Mouse (Mus musculus): ENCODE measurements around the gene Kif7.
A peak's percentile ranks its signal among the peaks of the same experiment; 100 is the strongest.

The Kif7 gene

DNA sequence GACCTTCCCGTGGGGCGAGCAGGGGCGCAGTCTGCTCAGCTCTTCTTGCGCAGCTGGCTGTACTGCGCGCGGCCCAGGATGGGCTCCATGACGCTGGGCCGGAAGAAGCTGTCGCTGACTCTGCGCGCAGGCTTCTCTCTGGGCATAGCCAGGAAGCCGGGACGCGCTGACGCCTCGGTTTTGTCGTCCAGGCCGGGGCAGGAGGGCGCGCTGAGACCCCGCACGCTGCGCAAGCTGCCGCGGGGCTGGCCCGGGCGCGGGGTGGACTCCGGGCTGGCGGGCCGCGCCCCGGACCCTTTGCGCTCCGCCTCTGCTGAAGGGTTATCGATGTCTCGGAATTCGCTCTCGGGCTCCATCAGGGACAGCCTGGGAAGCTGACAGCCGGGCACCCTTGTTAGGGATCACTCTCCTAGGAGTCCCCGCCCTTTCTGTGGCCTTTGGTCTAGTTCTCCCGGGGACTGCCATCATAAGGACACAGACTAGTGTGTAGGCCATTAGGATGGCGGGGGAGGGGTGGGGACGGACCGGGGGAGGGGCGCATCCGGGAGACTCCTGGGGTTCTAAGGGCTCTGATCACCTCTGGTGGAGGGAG, 6.0 kb upstream of the Kif7 start:
- DNase-seq, result no peak

GRCm38 (mm10) chr7:79710831-79711230, 4.7 kb downstream of the Kif7 start:
- peak; percentile 30 for DNase-seq

GRCm38 (mm10) chr7:79710130-79710607, 5.4 kb downstream of the Kif7 start:
- peak; percentile 70 for DNase-seq

GRCm38 (mm10) chr7:79705210-79705609, 10.3 kb downstream of the Kif7 start:
- DNase-seq, result no peak

- no peak for DNase-seq
Observed at GRCm38 (mm10) chr7:79702755-79703154, 12.8 kb downstream of the Kif7 start.

GRCm38 (mm10) chr7:79696495-79696894, 19.0 kb downstream of the Kif7 start:
- no peak for DNase-seq

- no peak for DNase-seq
Observed at GRCm38 (mm10) chr7:79680231-79680630, 35.3 kb downstream of the Kif7 start.

DNA sequence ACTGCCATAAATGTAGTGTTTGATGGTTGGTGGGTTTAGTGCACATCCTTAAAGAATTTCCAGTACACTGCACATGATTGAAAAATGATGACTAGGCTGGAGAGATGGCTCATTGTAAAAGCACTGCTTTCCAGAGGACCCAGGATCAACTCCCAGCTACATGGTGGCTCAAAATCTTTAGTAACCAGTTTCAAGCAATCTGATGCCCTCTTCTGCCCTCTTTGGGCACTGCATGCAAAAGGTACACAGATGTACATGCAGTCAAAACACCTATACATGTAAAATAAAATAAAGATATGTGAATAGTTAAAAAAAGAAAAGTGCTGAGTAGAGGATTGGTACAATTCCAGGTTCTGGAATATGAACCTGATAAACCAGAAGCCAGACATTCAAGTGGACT, 36.3 kb downstream of the Kif7 start:
- DNase-seq, result no peak

GRCm38 (mm10) chr7:79670900-79671604, 44.5 kb downstream of the Kif7 start:
- DNase-seq, result no peak

GRCm38 (mm10) chr7:79666690-79667089, 48.8 kb downstream of the Kif7 start:
- no peak for DNase-seq

- DNase-seq, result no peak
Observed at GRCm38 (mm10) chr7:79661253-79661890, 54.1 kb downstream of the Kif7 start.

- DNase-seq, result no peak
Observed at GRCm38 (mm10) chr7:79660291-79661150, 55.0 kb downstream of the Kif7 start.

DNA sequence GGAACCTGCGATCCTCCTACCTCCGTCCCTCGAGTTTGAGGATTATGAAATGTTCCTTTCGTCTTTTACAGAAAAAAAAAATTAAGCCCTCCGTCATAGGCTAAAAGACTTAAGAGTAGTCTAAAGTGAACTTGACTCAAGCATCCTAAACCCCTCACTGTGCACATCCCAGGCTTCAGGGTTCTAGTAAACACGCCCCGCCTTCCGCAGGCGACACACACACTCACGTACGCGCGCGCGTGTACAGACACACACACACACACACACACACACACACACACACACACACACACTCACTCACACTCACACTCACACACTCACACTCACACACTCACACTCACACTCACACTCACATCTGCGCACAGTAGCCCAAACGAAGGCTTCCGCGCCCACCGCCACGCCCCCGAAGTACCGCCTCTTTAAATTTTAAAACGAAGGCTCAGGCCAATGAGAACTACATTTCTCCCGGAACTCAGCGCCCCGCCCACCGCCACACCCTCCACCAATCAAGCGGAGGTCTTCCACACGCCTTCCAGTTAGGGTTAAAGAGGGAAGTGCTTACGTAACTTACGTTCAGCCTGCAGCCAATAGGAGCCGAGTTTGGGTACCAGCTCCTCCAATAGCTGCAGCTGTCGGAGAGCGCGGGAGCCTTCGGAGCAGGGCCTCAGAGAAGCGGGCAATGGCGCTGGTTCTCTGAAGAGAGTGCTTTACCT, 55.8 kb downstream of the Kif7 start, which contains the start of gene Ticrr:
Ticrr (plus strand) TSS at position 619 of the 713 bp plus-strand sequence.
- DNase-seq, result peak; percentile 94

DNA sequence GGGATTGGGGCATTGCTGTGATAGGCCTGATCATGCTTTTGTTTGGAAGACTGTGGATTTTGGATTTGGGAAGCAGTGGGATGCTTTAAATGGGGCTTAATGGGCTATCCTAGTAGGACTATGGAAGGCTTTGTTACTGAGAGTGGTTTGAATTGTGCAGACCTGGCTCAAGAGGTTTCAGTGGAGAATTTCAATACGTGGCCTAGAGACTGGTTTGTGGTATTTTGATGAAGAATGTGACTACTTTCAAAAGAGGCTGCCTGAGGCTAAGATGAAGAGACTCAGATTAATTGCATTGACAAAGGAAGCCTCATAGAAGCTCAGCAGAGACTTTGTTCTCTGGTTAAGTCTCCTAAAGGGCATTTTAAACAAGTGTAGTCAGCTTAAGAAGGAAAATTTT, 60.9 kb downstream of the Kif7 start:
- no peak for DNase-seq

DNA sequence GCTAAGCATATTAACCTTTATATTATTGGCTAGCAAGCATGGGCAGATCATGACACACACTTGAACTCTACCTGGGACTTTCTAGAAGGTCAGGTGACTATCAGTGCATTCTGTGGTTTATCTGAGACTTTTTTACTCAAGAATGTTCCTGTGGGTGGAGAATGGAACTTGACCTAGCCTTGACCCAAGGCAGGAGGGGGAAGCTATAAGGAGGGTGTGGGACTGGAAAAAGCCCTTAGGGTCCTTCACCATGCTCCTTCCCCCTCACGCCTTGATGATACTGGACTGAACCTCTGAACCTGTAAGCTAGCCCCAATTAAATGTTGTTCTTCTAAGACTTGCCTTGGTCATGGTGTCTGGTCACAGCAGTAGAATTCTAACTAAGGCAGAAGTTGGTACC, 61.3 kb downstream of the Kif7 start:
- no peak for DNase-seq

DNA sequence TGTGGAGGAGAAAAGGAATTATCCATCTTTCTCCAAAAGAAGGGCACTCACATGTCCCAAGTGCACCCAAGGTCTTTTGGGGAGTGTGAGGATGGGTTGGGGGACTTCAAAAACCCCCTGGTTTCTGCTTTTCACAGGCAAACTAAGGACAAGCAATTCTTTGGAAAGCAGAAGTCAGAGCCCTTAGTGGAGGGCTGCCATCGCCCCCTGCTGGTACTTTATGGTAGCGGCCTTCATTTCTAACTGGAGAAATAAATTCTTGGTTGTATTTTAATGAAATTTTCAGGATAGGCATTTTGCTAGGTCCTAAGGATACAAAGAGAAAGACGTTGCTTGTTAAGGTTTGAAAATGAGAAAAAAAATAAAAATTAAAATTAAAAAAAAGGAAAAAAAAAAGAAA, 66.5 kb downstream of the Kif7 start:
- DNase-seq, result peak; percentile 5
